Mouse (Mus musculus): ENCODE measurements around the gene Crybb1.

GRCm38 (mm10) chr5:112227898-112228239, 27.7 kb upstream of the Crybb1 start:
- TF ChIP-seq CTCF (IDR thresholded peaks at IDR 0.05; ENCODE audit: low read depth, low read length) = no peak
- TF ChIP-seq EP300 (IDR thresholded peaks at IDR 0.05; ENCODE audit: insufficient read depth, low read depth, low read length) = no peak
